Mouse (Mus musculus): Measurements from ENCODE around the gene Ackr4.
A peak's percentile ranks its signal among the peaks of the same experiment; 100 is the strongest.

Ackr4 gene

DNA sequence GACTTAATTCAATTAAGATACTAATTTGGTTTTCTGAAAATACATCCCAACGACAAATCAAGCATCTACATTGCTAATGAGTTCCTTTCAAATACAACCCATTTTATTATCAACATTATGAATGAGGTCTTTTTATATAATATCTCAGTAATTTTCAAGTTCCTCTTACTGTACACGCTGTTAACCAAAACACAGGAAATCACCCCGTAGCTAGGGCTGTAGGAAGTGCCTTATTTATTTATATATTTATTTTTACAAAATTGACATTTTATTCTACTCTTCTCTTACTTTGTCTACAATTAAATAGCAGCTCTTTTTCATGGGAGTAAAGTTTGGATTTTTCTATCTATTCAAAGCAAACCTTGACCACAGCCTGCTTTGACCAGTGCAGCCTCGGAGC lies 87.0 kb downstream of the Ackr4 start:
- DNase-seq = no peak

DNA sequence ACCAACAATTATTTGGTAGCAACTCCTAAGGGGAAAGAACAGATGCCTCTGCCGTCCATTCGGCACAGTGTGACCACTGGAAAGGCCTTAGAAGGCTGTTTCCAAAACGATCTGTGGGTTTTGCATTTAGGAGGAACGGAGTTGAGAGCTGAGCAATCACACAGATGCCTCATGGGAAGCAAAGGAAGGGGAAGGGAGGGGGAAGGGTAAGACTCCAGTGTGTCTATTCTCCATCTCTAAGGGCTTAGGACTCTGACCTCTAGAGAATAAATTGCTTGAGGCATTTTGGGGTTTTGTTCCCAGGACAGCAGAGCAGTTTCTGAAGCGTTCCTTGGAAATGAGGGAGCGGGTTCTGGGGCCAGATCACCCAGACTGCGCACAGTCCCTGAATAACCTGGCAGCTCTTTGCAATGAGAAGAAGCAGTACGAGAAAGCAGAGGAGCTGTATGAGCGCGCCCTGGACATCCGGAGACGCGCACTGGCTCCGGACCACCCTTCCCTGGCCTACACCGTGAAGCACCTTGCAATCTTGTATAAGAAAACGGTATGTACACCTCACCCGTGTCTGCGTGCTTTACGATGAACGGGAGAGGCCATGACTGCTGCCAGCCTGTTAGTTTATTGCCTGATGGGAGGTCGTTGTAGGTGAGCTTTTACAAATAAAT lies 87.6 kb downstream of the Ackr4 start:
- no peak for DNase-seq

DNA sequence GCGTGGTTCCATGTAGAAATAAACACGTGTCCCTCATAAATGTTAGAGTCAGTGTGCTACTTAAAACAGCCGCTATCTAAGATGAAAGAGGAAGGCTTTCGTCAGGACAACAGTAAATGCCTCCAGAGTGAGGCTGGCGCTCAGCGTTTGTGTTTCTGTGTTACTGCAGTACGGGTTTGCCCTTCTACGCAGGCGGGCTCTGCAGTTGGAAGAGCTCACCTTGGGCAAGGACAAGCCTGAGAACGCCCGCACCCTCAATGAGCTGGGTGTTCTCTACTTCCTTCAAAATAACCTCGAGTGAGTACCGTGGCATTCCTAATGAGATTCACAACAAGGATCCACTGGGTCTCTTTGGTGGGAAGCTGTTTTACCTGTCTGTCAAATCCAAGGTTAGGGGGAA lies 88.5 kb downstream of the Ackr4 start:
- no peak for DNase-seq

DNA sequence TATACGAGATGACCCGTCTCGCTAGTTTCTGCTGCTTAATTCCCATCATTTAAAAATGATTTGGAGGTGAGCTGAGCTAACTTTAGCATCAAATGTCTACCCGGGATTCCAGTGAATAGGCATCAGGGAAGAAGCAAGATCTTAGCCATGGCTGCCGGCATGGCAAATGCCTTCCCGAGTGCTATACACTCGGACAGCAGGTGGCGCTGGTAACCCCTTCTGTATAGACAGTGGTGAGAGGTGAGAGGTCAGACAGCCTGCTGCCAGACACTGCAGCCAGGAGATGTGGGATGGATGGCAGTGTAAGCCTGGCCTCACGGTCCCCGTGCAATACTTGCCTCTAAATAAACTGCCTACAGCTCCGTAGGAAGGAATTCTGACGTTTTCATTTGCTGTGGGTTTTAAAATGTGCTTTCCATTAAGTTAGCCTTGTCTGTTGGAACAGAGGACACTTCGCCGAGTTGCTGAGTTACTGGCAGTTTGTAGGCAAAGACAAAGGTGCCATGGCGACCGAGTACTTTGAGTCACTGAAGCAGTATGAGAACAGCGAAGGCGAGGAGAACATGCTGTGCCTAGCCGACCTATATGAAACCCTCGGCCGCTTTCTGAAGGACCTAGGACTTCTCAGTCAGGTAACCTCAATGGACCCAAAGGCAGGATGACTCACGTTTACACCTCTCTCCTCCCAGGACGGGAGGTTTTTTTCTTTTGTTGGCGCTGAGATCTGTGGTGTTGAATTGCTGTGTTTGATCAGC lies 91.3 kb downstream of the Ackr4 start:
- peak; percentile 87 for DNase-seq

DNA sequence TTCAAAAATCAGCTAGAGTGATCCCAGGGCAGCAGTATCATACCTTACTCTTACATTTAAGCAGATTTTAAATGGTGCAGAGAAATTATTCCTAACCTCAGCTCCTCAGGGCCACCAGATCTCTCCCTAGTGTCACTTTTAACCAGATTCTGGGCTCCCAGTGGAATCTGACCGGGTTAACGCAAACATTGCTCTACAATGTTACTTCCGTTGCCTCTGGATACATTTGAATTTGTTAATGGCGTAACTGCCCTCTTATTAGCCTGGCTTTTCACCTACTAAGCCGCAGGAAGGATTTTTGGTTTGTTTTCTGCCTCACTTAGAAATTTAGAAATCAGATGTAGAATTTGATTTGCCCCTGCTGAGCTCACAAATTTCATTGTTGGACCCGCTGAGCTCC lies 92.0 kb downstream of the Ackr4 start:
- no peak for DNase-seq

DNA sequence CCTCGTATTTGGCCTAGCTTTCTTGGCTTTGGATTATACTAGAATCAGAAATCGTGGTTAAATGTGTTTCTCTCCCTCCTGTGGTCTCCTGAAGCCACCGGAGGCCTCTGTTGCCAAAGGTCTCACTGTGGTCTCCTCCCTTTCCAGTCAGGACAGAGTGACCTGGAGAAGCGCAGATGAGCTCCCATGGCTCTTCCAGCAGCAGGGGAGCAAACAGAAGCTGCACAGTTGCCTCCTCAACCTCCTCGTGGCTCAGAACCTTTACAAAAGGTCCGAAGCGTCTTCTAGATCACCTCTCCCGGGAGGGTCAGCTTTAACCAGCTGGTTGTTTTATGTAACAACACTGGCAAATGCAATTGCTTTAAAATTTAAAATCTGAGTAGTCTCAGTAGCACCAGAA lies 92.5 kb downstream of the Ackr4 start:
- no peak for DNase-seq

All from thymus, postnatal 4 days (tissue).